Comparison of ENCODE assay signal across 9 mouse cellular contexts in genomic region chr7:3629030-3629429, GRCm38 (mm10). TPM values are rescaled to one million over a fixed set of nuclear protein-coding genes. Genes with fewer than 3 reads are reported as not detected.
DNase-seq lines count a peak whose midpoint lies in the region; ATAC-seq and TF ChIP-seq lines count a peak whose summit lies in the region.
"Had no signal": no experiment of that assay in that cellular context is flagged by ENCODE, and none has a peak within 500 bp of the region (broad histone marks: within the 10 kb centered on the region; RNA-seq: fewer than 3 reads in every experiment).

No protein-coding gene starts in this region.

- no peaks in the 10 kb centered on the region for H3K36me3 ChIP-seq in kidney, adult 2 months (ENCODE audit: control insufficient read depth, insufficient read depth, low read length)
- H3K36me3 ChIP-seq in hindbrain, embryonic 10.5 days: peaks cover 52% of the 10 kb centered on the region
- peaks cover 50% of the 10 kb centered on the region for H3K36me3 ChIP-seq in midbrain, embryonic 12.5 days

- 29% methylated on average over 4 of the region's 4 CpGs for WGBS in kidney, adult 2 months
- WGBS in hindbrain, embryonic 10.5 days: 38% methylated on average over 4 of the region's 4 CpGs
- 33% methylated on average over 4 of the region's 4 CpGs for whole genome bisulfite sequencing in midbrain, embryonic 12.5 days

- H3K4me2 ChIP-seq in midbrain, embryonic 12.5 days (replicated peaks): peak overlapping the region; percentile 97

- no peak for DNase-seq in kidney, adult 2 months
- no peak for DNase-seq in kidney, postnatal 25 days
- no peak for DNase-seq in hindbrain, embryonic 10.5 days (ENCODE audit: low spot score)
- no peak for DNase-seq in layer of hippocampus, postnatal 10 days (ENCODE audit: low spot score in 2 of 2)
- no peak for DNase-seq in yolk sac, embryonic 10.5 days (ENCODE audit: low spot score)

- peak overlapping the region; percentile 82 for H3K9ac ChIP-seq in midbrain, embryonic 12.5 days (replicated peaks)

- peak overlapping the region; percentile 99 for H3K4me3 ChIP-seq in kidney, adult 2 months (ENCODE audit: insufficient read depth, low read depth, low read length)
- peak overlapping the region; percentile 81 for H3K4me3 ChIP-seq in brown adipose tissue, adult 24 weeks (ENCODE audit: insufficient read depth, low read depth, low read length)
- H3K4me3 ChIP-seq in hindbrain, embryonic 10.5 days: peak overlapping the region; percentile 83
- peak overlapping the region; percentile 73 for H3K4me3 ChIP-seq in midbrain, embryonic 12.5 days

- peaks cover 10% of the 10 kb centered on the region for H3K4me1 ChIP-seq in kidney, adult 2 months (ENCODE audit: control insufficient read depth, insufficient read depth, low read length)
- H3K4me1 ChIP-seq in brown adipose tissue, adult 24 weeks (ENCODE audit: control insufficient read depth, insufficient read depth, insufficient read length, low read length): peaks cover 10% of the 10 kb centered on the region
- peaks cover 25% of the 10 kb centered on the region for H3K4me1 ChIP-seq in hindbrain, embryonic 10.5 days (replicated peaks)
- H3K4me1 ChIP-seq in midbrain, embryonic 12.5 days: peaks cover 24% of the 10 kb centered on the region

- no peak for TF ChIP-seq CTCF in kidney, adult 2 months (conservative IDR thresholded peaks at IDR 0.05; ENCODE audit: insufficient read depth, insufficient read length, low read depth, low read length)

- peak overlapping the region; percentile 99; the same call in 1 of the 2 replicates for H3K27ac ChIP-seq in kidney, adult 2 months (ENCODE audit: insufficient read depth, low read depth, low read length)
- peak overlapping the region; percentile 37; the same call in 1 of the 2 replicates for H3K27ac ChIP-seq in brown adipose tissue, adult 24 weeks (replicated peaks; ENCODE audit: low read depth, low read length)
- H3K27ac ChIP-seq in hindbrain, embryonic 10.5 days: peak overlapping the region; percentile 89
- no peak overlapping the region for H3K27ac ChIP-seq in midbrain, embryonic 12.5 days (replicated peaks)

- no peaks in the 10 kb centered on the region for H3K9me3 ChIP-seq in hindbrain, embryonic 10.5 days
- no peaks in the 10 kb centered on the region for H3K9me3 ChIP-seq in midbrain, embryonic 12.5 days

- peak; percentile 67 for ATAC-seq in midbrain, embryonic 12.5 days (ENCODE audit: low FRiP score, low read depth)
- ATAC-seq in megakaryocyte progenitor cell, adult 5-6 weeks (replicated peaks; ENCODE audit: poor library complexity): no peak

- no peaks in the 10 kb centered on the region for H3K27me3 ChIP-seq in kidney, adult 2 months (replicated peaks; ENCODE audit: control insufficient read depth, insufficient read depth, low read length)
- H3K27me3 ChIP-seq in hindbrain, embryonic 10.5 days (ENCODE audit: insufficient read depth, poor library complexity, severe bottlenecking): no peaks in the 10 kb centered on the region
- H3K27me3 ChIP-seq in midbrain, embryonic 12.5 days: no peaks in the 10 kb centered on the region

- TF ChIP-seq POLR2A in kidney, adult 2 months (IDR thresholded peaks at IDR 0.05; ENCODE audit: low read depth, low read length): no peak

RNA-seq across cellular contexts. Expression of gene Tfpt, which starts 0.7 kb away (rescaled TPM):
- 7.6 and 9.9 TPM in 2 replicates for polyA plus RNA-seq in kidney, adult 2 months (2012; rRNA removed)
- 24.2 and 24.4 TPM in 2 replicates for polyA plus RNA-seq in brown adipose tissue, adult 24 weeks (2012; ENCODE audit: insufficient read depth, insufficient read length, missing spikeins)
- 31.7 and 41.3 TPM in 2 replicates for polyA plus RNA-seq in hindbrain, embryonic 10.5 days (2016; fragmentation: Nextera tagmentation; extraction: Ambion mirVana)
- polyA plus RNA-seq in midbrain, embryonic 12.5 days (2016; fragmentation: Nextera tagmentation; extraction: Ambion mirVana): 29.9 and 37.1 TPM in 2 replicates
- 16.8 and 31.8 TPM in 2 replicates for total RNA-seq in megakaryocyte progenitor cell, adult 5-6 weeks (2015)
- 34.4 and 44.2 TPM in 2 replicates for total RNA-seq in megakaryocyte progenitor cell, adult 5-6 weeks (2017)
- total RNA-seq in layer of hippocampus, postnatal 10 days (2021): 10 to 100 TPM; 34.4 to 42.6 TPM

RNA-seq across cellular contexts. Expression of gene Prpf31, which starts 0.8 kb away (rescaled TPM):
- polyA plus RNA-seq in kidney, adult 2 months (2012; rRNA removed): 21.3 and 24.1 TPM in 2 replicates
- polyA plus RNA-seq in brown adipose tissue, adult 24 weeks (2012; ENCODE audit: insufficient read depth, insufficient read length, missing spikeins): 18.7 and 20.7 TPM in 2 replicates
- 148 and 168 TPM in 2 replicates for polyA plus RNA-seq in hindbrain, embryonic 10.5 days (2016; fragmentation: Nextera tagmentation; extraction: Ambion mirVana)
- polyA plus RNA-seq in midbrain, embryonic 12.5 days (2016; fragmentation: Nextera tagmentation; extraction: Ambion mirVana): 121 and 131 TPM in 2 replicates
- total RNA-seq in megakaryocyte progenitor cell, adult 5-6 weeks (2015): 33.0 and 37.3 TPM in 2 replicates
- total RNA-seq in megakaryocyte progenitor cell, adult 5-6 weeks (2017): 113 and 130 TPM in 2 replicates
- total RNA-seq in layer of hippocampus, postnatal 10 days (2021): 10 to 100 TPM; 59.7 to 59.9 TPM

RNA-seq across cellular contexts. Expression of gene Ndufa3, which starts 11.9 kb away (rescaled TPM):
- polyA plus RNA-seq in kidney, adult 2 months (2012; rRNA removed): 722 and 885 TPM in 2 replicates
- 2,482 and 2,632 TPM in 2 replicates for polyA plus RNA-seq in brown adipose tissue, adult 24 weeks (2012; ENCODE audit: insufficient read depth, insufficient read length, missing spikeins)
- polyA plus RNA-seq in hindbrain, embryonic 10.5 days (2016; fragmentation: Nextera tagmentation; extraction: Ambion mirVana): 423 and 441 TPM in 2 replicates
- 341 and 342 TPM in 2 replicates for polyA plus RNA-seq in midbrain, embryonic 12.5 days (2016; fragmentation: Nextera tagmentation; extraction: Ambion mirVana)
- total RNA-seq in megakaryocyte progenitor cell, adult 5-6 weeks (2015): 273 and 300 TPM in 2 replicates
- total RNA-seq in megakaryocyte progenitor cell, adult 5-6 weeks (2017): 219 and 232 TPM in 2 replicates
- 100 to 1,000 TPM; 531 to 596 TPM for total RNA-seq in layer of hippocampus, postnatal 10 days (2021)

RNA-seq across cellular contexts. Expression of gene Oscar, which starts 13.1 kb away (rescaled TPM):
- 0.19 and 0.26 TPM in 2 replicates for polyA plus RNA-seq in kidney, adult 2 months (2012; rRNA removed)
- polyA plus RNA-seq in brown adipose tissue, adult 24 weeks (2012; ENCODE audit: insufficient read depth, insufficient read length, missing spikeins): not detected in 2 replicates
- 0.15 and 0.29 TPM in 2 replicates for polyA plus RNA-seq in hindbrain, embryonic 10.5 days (2016; fragmentation: Nextera tagmentation; extraction: Ambion mirVana)
- 0.22 TPM in 1 of 2 replicates, not detected in the other for polyA plus RNA-seq in midbrain, embryonic 12.5 days (2016; fragmentation: Nextera tagmentation; extraction: Ambion mirVana)
- 0.22 TPM in 1 of 2 replicates, not detected in the other for total RNA-seq in megakaryocyte progenitor cell, adult 5-6 weeks (2015)
- total RNA-seq in megakaryocyte progenitor cell, adult 5-6 weeks (2017): not detected in 2 replicates
- 1 to 10 TPM in 1 of 2 experiments, under 1 TPM in 1; 0.74 to 1.2 TPM for total RNA-seq in layer of hippocampus, postnatal 10 days (2021)
- total RNA-seq: neutrophil, adult 5-6 weeks had no signal

RNA-seq across cellular contexts. Expression of gene Cnot3, which starts 16.0 kb away (rescaled TPM):
- polyA plus RNA-seq in kidney, adult 2 months (2012; rRNA removed): 41.9 and 45.0 TPM in 2 replicates
- 22.4 and 31.4 TPM in 2 replicates for polyA plus RNA-seq in brown adipose tissue, adult 24 weeks (2012; ENCODE audit: insufficient read depth, insufficient read length, missing spikeins)
- polyA plus RNA-seq in hindbrain, embryonic 10.5 days (2016; fragmentation: Nextera tagmentation; extraction: Ambion mirVana): 79.6 and 80.4 TPM in 2 replicates
- 59.5 and 67.5 TPM in 2 replicates for polyA plus RNA-seq in midbrain, embryonic 12.5 days (2016; fragmentation: Nextera tagmentation; extraction: Ambion mirVana)
- 114 and 122 TPM in 2 replicates for total RNA-seq in megakaryocyte progenitor cell, adult 5-6 weeks (2015)
- 20.0 and 25.3 TPM in 2 replicates for total RNA-seq in megakaryocyte progenitor cell, adult 5-6 weeks (2017)
- 10 to 100 TPM; 54.5 to 57.5 TPM for total RNA-seq in layer of hippocampus, postnatal 10 days (2021)
